ENCODE assay signal across 9 mouse cellular contexts in the genomic region with DNA sequence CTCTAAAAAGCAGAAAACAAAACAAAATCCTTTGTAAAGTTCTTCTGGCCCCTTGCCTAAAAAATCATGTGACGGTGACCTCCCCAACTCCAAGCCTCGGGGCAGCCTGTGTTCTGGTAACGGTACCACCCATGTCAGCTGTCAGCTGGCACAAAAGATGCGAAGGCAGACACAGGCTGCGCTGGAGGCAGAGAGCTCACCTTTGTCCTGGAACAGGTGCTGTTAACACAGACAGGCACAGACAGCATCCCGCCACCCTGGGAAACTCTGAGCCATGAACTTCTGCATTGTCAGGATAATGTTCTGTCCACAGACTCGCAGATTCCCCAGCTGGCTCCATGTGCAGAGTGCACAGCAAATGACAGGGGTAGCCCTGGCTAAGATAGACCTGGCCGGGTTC. TPM values are rescaled to one million over a fixed set of nuclear protein-coding genes. Genes with fewer than 3 reads are reported as not detected.
DNase-seq lines count a peak whose midpoint lies in the region; ATAC-seq and TF ChIP-seq lines count a peak whose summit lies in the region.
"Had no signal": no experiment of that assay in that cellular context is flagged by ENCODE, and none has a peak within 500 bp of the region (broad histone marks: within the 10 kb centered on the region; RNA-seq: fewer than 3 reads in every experiment).

No protein-coding gene starts in this region.

- 70% methylated on average over 8 of the region's 8 CpGs for WGBS in midbrain, embryonic 10.5 days
- WGBS in midbrain, postnatal 0 days = 33% methylated on average over 8 of the region's 8 CpGs
- WGBS in forebrain, embryonic 12.5 days = 38% methylated on average over 8 of the region's 8 CpGs
- WGBS in intestine, embryonic 16.5 days = 46% methylated on average over 8 of the region's 8 CpGs
- WGBS in stomach, embryonic 15.5 days = 33% methylated on average over 8 of the region's 8 CpGs
- WGBS in liver, embryonic 11.5 days = 55% methylated on average over 8 of the region's 8 CpGs

- H3K27me3 ChIP-seq in midbrain, embryonic 10.5 days (ENCODE audit: low read depth, poor library complexity, severe bottlenecking) = no peaks in the 10 kb centered on the region
- H3K27me3 ChIP-seq in midbrain, postnatal 0 days (ENCODE audit: insufficient read depth, low read length) = no peaks in the 10 kb centered on the region
- H3K27me3 ChIP-seq in forebrain, embryonic 12.5 days = 0 out of 2 replicates have a peak, but pooled peaks cover 4% of the 10 kb centered on the region
- no peaks in the 10 kb centered on the region for H3K27me3 ChIP-seq in intestine, embryonic 16.5 days (replicated peaks; ENCODE audit: control insufficient read depth, insufficient read depth, low read length)
- no peaks in the 10 kb centered on the region for H3K27me3 ChIP-seq in stomach, embryonic 15.5 days (replicated peaks)
- H3K27me3 ChIP-seq in liver, embryonic 11.5 days (replicated peaks; ENCODE audit: control insufficient read depth, insufficient read depth, low read length) = no peaks in the 10 kb centered on the region

- peak overlapping the region; percentile 67 for H3K27ac ChIP-seq in midbrain, embryonic 10.5 days (replicated peaks)
- H3K27ac ChIP-seq in midbrain, postnatal 0 days (ENCODE audit: low read depth, low read length) = no peak overlapping the region
- 0 out of 2 replicates have a peak overlapping the region, but pooled peaks have one; percentile 31 for H3K27ac ChIP-seq in forebrain, embryonic 12.5 days
- no peak overlapping the region for H3K27ac ChIP-seq in intestine, embryonic 16.5 days (ENCODE audit: low read length)
- peak overlapping the region; percentile 74 for H3K27ac ChIP-seq in stomach, embryonic 15.5 days
- no peak overlapping the region for H3K27ac ChIP-seq in liver, embryonic 11.5 days (ENCODE audit: low read depth, low read length)

- H3K4me1 ChIP-seq in midbrain, embryonic 10.5 days = peaks cover 8% of the 10 kb centered on the region
- H3K4me1 ChIP-seq in midbrain, postnatal 0 days (ENCODE audit: insufficient read depth, low read length) = no peaks in the 10 kb centered on the region
- H3K4me1 ChIP-seq in forebrain, embryonic 12.5 days = peaks cover 9% of the 10 kb centered on the region
- H3K4me1 ChIP-seq in intestine, embryonic 16.5 days (ENCODE audit: control insufficient read depth, insufficient read depth, low read length) = peaks cover 14% of the 10 kb centered on the region
- peaks cover 9% of the 10 kb centered on the region; the same call in 1 of the 2 replicates for H3K4me1 ChIP-seq in stomach, embryonic 15.5 days
- H3K4me1 ChIP-seq in liver, embryonic 11.5 days (replicated peaks; ENCODE audit: control insufficient read depth, insufficient read depth, low read length) = no peaks in the 10 kb centered on the region

- no peak overlapping the region for H3K4me3 ChIP-seq in midbrain, embryonic 10.5 days
- H3K4me3 ChIP-seq in midbrain, postnatal 0 days (ENCODE audit: low read depth, low read length) = no peak overlapping the region
- no peak overlapping the region for H3K4me3 ChIP-seq in forebrain, embryonic 12.5 days (replicated peaks)
- H3K4me3 ChIP-seq in intestine, embryonic 16.5 days (ENCODE audit: low read length) = peak overlapping the region; percentile 21; the same call in 1 of the 2 replicates
- H3K4me3 ChIP-seq in stomach, embryonic 15.5 days (replicated peaks) = no peak overlapping the region
- no peak overlapping the region for H3K4me3 ChIP-seq in liver, embryonic 11.5 days (ENCODE audit: low read depth, low read length)

- H3K36me3 ChIP-seq in midbrain, embryonic 10.5 days = no peaks in the 10 kb centered on the region
- no peaks in the 10 kb centered on the region for H3K36me3 ChIP-seq in midbrain, postnatal 0 days (ENCODE audit: insufficient read depth, low read length)
- no peaks in the 10 kb centered on the region for H3K36me3 ChIP-seq in forebrain, embryonic 12.5 days (replicated peaks)
- no peaks in the 10 kb centered on the region for H3K36me3 ChIP-seq in intestine, embryonic 16.5 days (ENCODE audit: control insufficient read depth, insufficient read depth, low read length)
- no peaks in the 10 kb centered on the region for H3K36me3 ChIP-seq in stomach, embryonic 15.5 days
- H3K36me3 ChIP-seq in liver, embryonic 11.5 days (ENCODE audit: control insufficient read depth, insufficient read depth, low read length) = no peaks in the 10 kb centered on the region

- no peak; the same call in 1 of the 2 replicates for ATAC-seq in midbrain, postnatal 0 days (ENCODE audit: low FRiP score)
- ATAC-seq in forebrain, embryonic 12.5 days (ENCODE audit: low FRiP score) = 0 out of 2 replicates have a peak, but pooled peaks have one; percentile 36
- ATAC-seq in intestine, embryonic 16.5 days = 0 out of 2 replicates have a peak, but pooled peaks have one; percentile 12
- ATAC-seq in stomach, embryonic 15.5 days (ENCODE audit: insufficient read depth, low FRiP score, low read depth) = no peak
- no peak for ATAC-seq in liver, embryonic 11.5 days (replicated peaks; ENCODE audit: low FRiP score)

- TF ChIP-seq CTCF in midbrain, postnatal 0 days (IDR thresholded peaks at IDR 0.05) = no peak

- H3K9me3 ChIP-seq in midbrain, embryonic 10.5 days (replicated peaks) = no peaks in the 10 kb centered on the region
- no peaks in the 10 kb centered on the region for H3K9me3 ChIP-seq in midbrain, postnatal 0 days (ENCODE audit: low read length)
- no peaks in the 10 kb centered on the region for H3K9me3 ChIP-seq in forebrain, embryonic 12.5 days
- H3K9me3 ChIP-seq in intestine, embryonic 16.5 days (ENCODE audit: control insufficient read depth, low read length) = no peaks in the 10 kb centered on the region
- H3K9me3 ChIP-seq in stomach, embryonic 15.5 days = no peaks in the 10 kb centered on the region
- H3K9me3 ChIP-seq in liver, embryonic 11.5 days (ENCODE audit: control insufficient read depth, low read length) = no peaks in the 10 kb centered on the region

- H3K4me2 ChIP-seq in midbrain, postnatal 0 days (ENCODE audit: low read depth, low read length, poor library complexity, severe bottlenecking) = no peak overlapping the region; the same call in 1 of the 2 replicates
- peak overlapping the region; percentile 24; the same call in 1 of the 2 replicates for H3K4me2 ChIP-seq in forebrain, embryonic 12.5 days
- peak overlapping the region; percentile 28 for H3K4me2 ChIP-seq in intestine, embryonic 16.5 days (ENCODE audit: low read depth, low read length)
- H3K4me2 ChIP-seq in stomach, embryonic 15.5 days = peak overlapping the region; percentile 32; the same call in 1 of the 2 replicates
- no peak overlapping the region for H3K4me2 ChIP-seq in liver, embryonic 11.5 days

- intact Hi-C loops in left cerebral cortex, postnatal 14 days (cut with DNase I) = no loop called here

- no peak overlapping the region for H3K9ac ChIP-seq in midbrain, postnatal 0 days (replicated peaks; ENCODE audit: low read length, poor library complexity, severe bottlenecking)
- H3K9ac ChIP-seq in forebrain, embryonic 12.5 days = 0 out of 2 replicates have a peak overlapping the region, but pooled peaks have one; percentile 33
- H3K9ac ChIP-seq in intestine, embryonic 16.5 days (ENCODE audit: low read depth, low read length) = peak overlapping the region; percentile 27; the same call in 1 of the 2 replicates
- no peak overlapping the region for H3K9ac ChIP-seq in stomach, embryonic 15.5 days
- H3K9ac ChIP-seq in liver, embryonic 11.5 days (ENCODE audit: low read depth, low read length) = no peak overlapping the region

- no peak for DNase-seq in midbrain, embryonic 10.5 days (ENCODE audit: low spot score)
- no peak for DNase-seq in midbrain, postnatal 0 days (ENCODE audit: low spot score)
- DNase-seq in urinary bladder, postnatal 4 days (ENCODE audit: low spot score in 2 of 2) = no peak
- no peak for DNase-seq in left cerebral cortex, postnatal 14 days (ENCODE audit: low spot score in 2 of 2)
- no peak for DNase-seq in liver, embryonic 11.5 days (ENCODE audit: low spot score)

RNA-seq across cellular contexts. Expression of a gene that starts 43.4 kb away (rescaled TPM):
- polyA plus RNA-seq in midbrain, embryonic 10.5 days (2016; fragmentation: Nextera tagmentation; extraction: Ambion mirVana) = 8.6 and 9.4 TPM in 2 replicates
- 7.7 and 11.2 TPM in 2 replicates for total RNA-seq in midbrain, postnatal 0 days (2014; rRNA removed)
- 4.7 and 4.8 TPM in 2 replicates for polyA plus RNA-seq in midbrain, postnatal 0 days (2015; fragmentation: Nextera tagmentation; extraction: Ambion mirVana)
- 9.1 and 9.7 TPM in 2 replicates for polyA plus RNA-seq in forebrain, embryonic 12.5 days (2016; fragmentation: Nextera tagmentation; extraction: Ambion mirVana)
- polyA plus RNA-seq in intestine, embryonic 16.5 days (2015; fragmentation: Nextera tagmentation; extraction: Ambion mirVana) = 11.9 and 12.9 TPM in 2 replicates
- 9.4 and 10.7 TPM in 2 replicates for polyA plus RNA-seq in stomach, embryonic 15.5 days (2015; fragmentation: Nextera tagmentation; extraction: Ambion mirVana)
- total RNA-seq in left cerebral cortex, postnatal 14 days (2021) = 10 to 100 TPM; 10.0 to 10.7 TPM
- 12.7 and 15.0 TPM in 2 replicates for polyA plus RNA-seq in liver, embryonic 11.5 days (2014; fragmentation: Nextera tagmentation; extraction: Ambion mirVana)

RNA-seq across cellular contexts. Expression of a gene that starts 59.8 kb away (rescaled TPM):
- polyA plus RNA-seq in midbrain, embryonic 10.5 days (2016; fragmentation: Nextera tagmentation; extraction: Ambion mirVana) = 1.4 TPM in 2 replicates
- 24.0 and 25.2 TPM in 2 replicates for total RNA-seq in midbrain, postnatal 0 days (2014; rRNA removed)
- polyA plus RNA-seq in midbrain, postnatal 0 days (2015; fragmentation: Nextera tagmentation; extraction: Ambion mirVana) = 8.5 and 9.8 TPM in 2 replicates
- polyA plus RNA-seq in forebrain, embryonic 12.5 days (2016; fragmentation: Nextera tagmentation; extraction: Ambion mirVana) = 1.3 and 1.4 TPM in 2 replicates
- 2.9 and 4.1 TPM in 2 replicates for polyA plus RNA-seq in intestine, embryonic 16.5 days (2015; fragmentation: Nextera tagmentation; extraction: Ambion mirVana)
- 14.1 and 16.1 TPM in 2 replicates for polyA plus RNA-seq in stomach, embryonic 15.5 days (2015; fragmentation: Nextera tagmentation; extraction: Ambion mirVana)
- total RNA-seq in left cerebral cortex, postnatal 14 days (2021) = 10 to 100 TPM; 48.9 to 57.3 TPM
- polyA plus RNA-seq in liver, embryonic 11.5 days (2014; fragmentation: Nextera tagmentation; extraction: Ambion mirVana) = 0.84 and 1.0 TPM in 2 replicates
- total RNA-seq: hematopoietic stem cell, adult 5-6 weeks had no signal

Comparison
In these comparisons a context has a peak if more than half of its experiments do, and no peak if none do; other contexts are left out.
1. H3K27ac ChIP-seq: peak in midbrain, embryonic 10.5 days (single experiment), forebrain, embryonic 12.5 days (single experiment) and stomach, embryonic 15.5 days (single experiment); none in midbrain, postnatal 0 days (single experiment), intestine, embryonic 16.5 days (single experiment) and liver, embryonic 11.5 days (single experiment).
2. ATAC-seq: peak in forebrain, embryonic 12.5 days (single experiment) and intestine, embryonic 16.5 days (single experiment); none in midbrain, postnatal 0 days (single experiment), stomach, embryonic 15.5 days (single experiment) and liver, embryonic 11.5 days (single experiment).
3. H3K4me2 ChIP-seq: peak in forebrain, embryonic 12.5 days (single experiment), intestine, embryonic 16.5 days (single experiment) and stomach, embryonic 15.5 days (single experiment); none in midbrain, postnatal 0 days (single experiment) and liver, embryonic 11.5 days (single experiment).
4. H3K9ac ChIP-seq: peak in forebrain, embryonic 12.5 days (single experiment) and intestine, embryonic 16.5 days (single experiment); none in midbrain, postnatal 0 days (single experiment), stomach, embryonic 15.5 days (single experiment) and liver, embryonic 11.5 days (single experiment).